Mouse (Mus musculus): ENCODE results near the gene AI481877.
A peak's percentile ranks its signal among the peaks of the same experiment; 100 is the strongest.

AI481877 gene

GRCm38 (mm10) chr4:59108721-59109120, 30.1 kb downstream of the AI481877 start:
- no peaks in the 10 kb centered on the region for H3K27me3 ChIP-seq (ENCODE audit: insufficient read depth, low read length)
- no peak for TF ChIP-seq CTCF (conservative IDR thresholded peaks at IDR 0.05; ENCODE audit: low read length)
- no peak for TF ChIP-seq NANOG (IDR thresholded peaks at IDR 0.05; ENCODE audit: borderline replicate concordance, low read length)
- no peak for TF ChIP-seq POU5F1 (IDR thresholded peaks at IDR 0.05; ENCODE audit: borderline replicate concordance, low read length)
- no peaks in the 10 kb centered on the region for H3K9me3 ChIP-seq (ENCODE audit: low read length)
- no peaks in the 10 kb centered on the region for H3K4me1 ChIP-seq (replicated peaks; ENCODE audit: low read depth, low read length)
- no peaks in the 10 kb centered on the region; the same call in 1 of the 2 replicates for H3K36me3 ChIP-seq (ENCODE audit: insufficient read depth, low read length)
- no peak overlapping the region for H3K4me3 ChIP-seq (replicated peaks; ENCODE audit: low read length)

GRCm38 (mm10) chr4:59107886-59108285, 30.9 kb downstream of the AI481877 start:
- TF ChIP-seq POU5F1 (IDR thresholded peaks at IDR 0.05; ENCODE audit: borderline replicate concordance, low read length) (no peak), NANOG (IDR thresholded peaks at IDR 0.05; ENCODE audit: borderline replicate concordance, low read length) (no peak), CTCF (conservative IDR thresholded peaks at IDR 0.05; ENCODE audit: low read length) (no peak)

GRCm38 (mm10) chr4:59106661-59107060, 32.1 kb downstream of the AI481877 start:
- Histone ChIP-seq H3K4me1 (replicated peaks; ENCODE audit: low read depth, low read length) (no peaks in the 10 kb centered on the region), H3K4me3 (replicated peaks; ENCODE audit: low read length) (no peak overlapping the region), H3K9me3 (ENCODE audit: low read length) (no peaks in the 10 kb centered on the region), H3K27me3 (ENCODE audit: insufficient read depth, low read length) (no peaks in the 10 kb centered on the region), H3K36me3 (ENCODE audit: insufficient read depth, low read length) (no peaks in the 10 kb centered on the region; the same call in 1 of the 2 replicates)
- TF ChIP-seq POU5F1 (IDR thresholded peaks at IDR 0.05; ENCODE audit: borderline replicate concordance, low read length) (no peak), NANOG (IDR thresholded peaks at IDR 0.05; ENCODE audit: borderline replicate concordance, low read length) (no peak), CTCF (conservative IDR thresholded peaks at IDR 0.05; ENCODE audit: low read length) (no peak)

More at GRCm38 (mm10) chr4:59107886-59108285, 30.9 kb downstream of the AI481877 start:
- Histone ChIP-seq H3K4me3 (replicated peaks; ENCODE audit: low read length) (no peak overlapping the region), H3K27me3 (ENCODE audit: insufficient read depth, low read length) (no peaks in the 10 kb centered on the region), H3K9me3 (ENCODE audit: low read length) (no peaks in the 10 kb centered on the region), H3K36me3 (ENCODE audit: insufficient read depth, low read length) (no peaks in the 10 kb centered on the region; the same call in 1 of the 2 replicates), H3K4me1 (replicated peaks; ENCODE audit: low read depth, low read length) (no peaks in the 10 kb centered on the region)

- Histone ChIP-seq H3K36me3 (ENCODE audit: insufficient read depth, low read length) (no peaks in the 10 kb centered on the region), H3K27me3 (ENCODE audit: insufficient read depth, low read length) (no peaks in the 10 kb centered on the region), H3K9me3 (ENCODE audit: low read length) (no peaks in the 10 kb centered on the region), H3K4me3 (replicated peaks; ENCODE audit: low read length) (no peak overlapping the region), H3K4me1 (replicated peaks; ENCODE audit: low read depth, low read length) (no peaks in the 10 kb centered on the region)
- TF ChIP-seq CTCF (conservative IDR thresholded peaks at IDR 0.05; ENCODE audit: low read length) (no peak), POU5F1 (IDR thresholded peaks at IDR 0.05; ENCODE audit: borderline replicate concordance, low read length) (no peak), NANOG (IDR thresholded peaks at IDR 0.05; ENCODE audit: borderline replicate concordance, low read length) (no peak)
Observed at GRCm38 (mm10) chr4:59104166-59104565, 34.6 kb downstream of the AI481877 start.

- H3K36me3 ChIP-seq (ENCODE audit: insufficient read depth, low read length): no peaks in the 10 kb centered on the region
- no peaks in the 10 kb centered on the region for H3K9me3 ChIP-seq (ENCODE audit: low read length)
- no peaks in the 10 kb centered on the region for H3K27me3 ChIP-seq (ENCODE audit: insufficient read depth, low read length)
- H3K4me1 ChIP-seq (replicated peaks; ENCODE audit: low read depth, low read length): no peaks in the 10 kb centered on the region
- no peak overlapping the region for H3K4me3 ChIP-seq (replicated peaks; ENCODE audit: low read length)
- TF ChIP-seq NANOG (IDR thresholded peaks at IDR 0.05; ENCODE audit: borderline replicate concordance, low read length) (no peak), POU5F1 (IDR thresholded peaks at IDR 0.05; ENCODE audit: borderline replicate concordance, low read length) (no peak), CTCF (conservative IDR thresholded peaks at IDR 0.05; ENCODE audit: low read length) (peak; percentile 83)
Observed at GRCm38 (mm10) chr4:59096393-59096792, 42.4 kb downstream of the AI481877 start.

- H3K4me3 ChIP-seq (replicated peaks; ENCODE audit: low read length): no peak overlapping the region
- no peaks in the 10 kb centered on the region for H3K36me3 ChIP-seq (ENCODE audit: insufficient read depth, low read length)
- H3K4me1 ChIP-seq (replicated peaks; ENCODE audit: low read depth, low read length): no peaks in the 10 kb centered on the region
- no peak for TF ChIP-seq POU5F1 (IDR thresholded peaks at IDR 0.05; ENCODE audit: borderline replicate concordance, low read length)
- TF ChIP-seq NANOG (IDR thresholded peaks at IDR 0.05; ENCODE audit: borderline replicate concordance, low read length): no peak
- no peak for TF ChIP-seq CTCF (conservative IDR thresholded peaks at IDR 0.05; ENCODE audit: low read length)
- no peaks in the 10 kb centered on the region for H3K27me3 ChIP-seq (ENCODE audit: insufficient read depth, low read length)
- no peaks in the 10 kb centered on the region for H3K9me3 ChIP-seq (ENCODE audit: low read length)
Observed at GRCm38 (mm10) chr4:59089391-59089790, 49.4 kb downstream of the AI481877 start.

GRCm38 (mm10) chr4:59083430-59083829, 55.4 kb downstream of the AI481877 start:
- TF ChIP-seq NANOG (IDR thresholded peaks at IDR 0.05; ENCODE audit: borderline replicate concordance, low read length): no peak

GRCm38 (mm10) chr4:59069276-59069675, 69.5 kb downstream of the AI481877 start:
- Histone ChIP-seq H3K4me3 (replicated peaks; ENCODE audit: low read length) (no peak overlapping the region), H3K4me1 (replicated peaks; ENCODE audit: low read depth, low read length) (no peaks in the 10 kb centered on the region), H3K36me3 (ENCODE audit: insufficient read depth, low read length) (no peaks in the 10 kb centered on the region), H3K9me3 (ENCODE audit: low read length) (no peaks in the 10 kb centered on the region), H3K27me3 (ENCODE audit: insufficient read depth, low read length) (no peaks in the 10 kb centered on the region)
- TF ChIP-seq NANOG (IDR thresholded peaks at IDR 0.05; ENCODE audit: borderline replicate concordance, low read length): no peak
- no peak for TF ChIP-seq POU5F1 (IDR thresholded peaks at IDR 0.05; ENCODE audit: borderline replicate concordance, low read length)
- TF ChIP-seq CTCF (conservative IDR thresholded peaks at IDR 0.05; ENCODE audit: low read length): no peak

More at GRCm38 (mm10) chr4:59083430-59083829, 55.4 kb downstream of the AI481877 start:
- Histone ChIP-seq H3K4me3 (replicated peaks; ENCODE audit: low read length) (no peak overlapping the region), H3K9me3 (ENCODE audit: low read length) (no peaks in the 10 kb centered on the region), H3K36me3 (ENCODE audit: insufficient read depth, low read length) (no peaks in the 10 kb centered on the region), H3K4me1 (replicated peaks; ENCODE audit: low read depth, low read length) (no peaks in the 10 kb centered on the region), H3K27me3 (ENCODE audit: insufficient read depth, low read length) (no peaks in the 10 kb centered on the region)

GRCm38 (mm10) chr4:59062526-59062925, 76.3 kb downstream of the AI481877 start:
- Histone ChIP-seq H3K4me3 (replicated peaks; ENCODE audit: low read length) (0 out of 2 replicates have a peak overlapping the region, but pooled peaks have one; percentile 27), H3K36me3 (ENCODE audit: insufficient read depth, low read length) (no peaks in the 10 kb centered on the region), H3K27me3 (ENCODE audit: insufficient read depth, low read length) (no peaks in the 10 kb centered on the region), H3K4me1 (replicated peaks; ENCODE audit: low read depth, low read length) (no peaks in the 10 kb centered on the region), H3K9me3 (ENCODE audit: low read length) (no peaks in the 10 kb centered on the region)
- TF ChIP-seq NANOG (IDR thresholded peaks at IDR 0.05; ENCODE audit: borderline replicate concordance, low read length): no peak
- no peak for TF ChIP-seq POU5F1 (IDR thresholded peaks at IDR 0.05; ENCODE audit: borderline replicate concordance, low read length)
- TF ChIP-seq CTCF (conservative IDR thresholded peaks at IDR 0.05; ENCODE audit: low read length): no peak
